In genomic region chr9:30653961-30654360, GRCm38 (mm10) we compare ENCODE assay signal across 10 mouse cellular contexts.
"Had no signal": no experiment of that assay in that cellular context is flagged by ENCODE, and none has a peak within 500 bp of the region (broad histone marks: within the 10 kb centered on the region; RNA-seq: fewer than 3 reads in every experiment).

No protein-coding gene starts in this region.

- DNase-seq: kidney, adult 2 months; kidney, postnatal 25 days; layer of hippocampus, adult 9-11 months; liver, embryonic 13.5 days; right cerebral cortex, adult 18-20 months; right cerebral cortex, postnatal 14 days; right cerebral cortex, postnatal 4 days; thymus, adult 2 months; thymus, postnatal 14 days; thymus, postnatal 4 days had no signal
